Mouse (Mus musculus) frontal cortex, postnatal 14 days (tissue): ENCODE data around the gene Foxp2.

Experiments
- DNase-seq, 2 experiments: peaks; one replicate each; pipeline ENCODE4 v3.0.0; 2022; ENCODE audit warnings: low spot score in 2 of 2

Foxp2 gene

DNA sequence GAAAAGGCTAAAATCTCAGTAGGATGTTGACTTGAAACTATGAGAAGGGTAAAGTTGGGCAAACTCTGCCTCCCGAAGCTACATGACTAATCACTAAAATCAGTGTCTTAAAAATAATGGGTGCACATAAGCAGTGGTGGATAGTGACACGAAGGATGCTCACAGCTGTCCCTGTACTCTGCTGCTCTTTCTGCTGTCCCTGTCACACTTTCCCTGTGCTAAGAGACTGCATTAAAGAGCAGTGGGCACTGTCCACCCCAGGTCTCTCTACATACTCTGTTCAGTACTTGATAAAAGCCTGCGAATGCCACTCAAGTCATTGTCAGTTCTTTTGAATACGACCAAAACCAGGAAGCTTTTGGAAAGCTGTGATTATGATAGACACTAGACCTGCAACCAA, 469.7 kb downstream of the Foxp2 start:
- DNase-seq: no peak

DNA sequence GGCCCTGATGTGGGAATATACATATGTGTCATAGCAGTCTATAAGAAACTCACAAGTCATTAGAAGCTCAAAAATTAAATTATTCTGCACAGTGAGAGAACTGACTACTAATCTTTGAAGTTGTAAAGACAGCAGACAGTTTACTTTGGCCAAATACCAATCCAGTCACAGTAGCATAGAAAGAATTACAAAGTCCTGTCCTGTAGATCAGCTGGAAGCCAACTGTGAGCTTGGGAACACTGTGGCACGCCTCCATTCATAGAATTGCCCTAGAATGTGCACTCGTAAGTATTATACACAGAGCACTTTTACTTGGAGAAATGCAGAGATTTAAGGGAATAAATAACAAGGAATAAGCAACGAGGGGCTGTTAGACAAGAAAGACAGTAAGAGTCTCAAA, 472.5 kb downstream of the Foxp2 start:
- DNase-seq: no peak

GRCm38 (mm10) chr6:15378261-15378660, 477.1 kb downstream of the Foxp2 start:
- no peak for DNase-seq

DNA sequence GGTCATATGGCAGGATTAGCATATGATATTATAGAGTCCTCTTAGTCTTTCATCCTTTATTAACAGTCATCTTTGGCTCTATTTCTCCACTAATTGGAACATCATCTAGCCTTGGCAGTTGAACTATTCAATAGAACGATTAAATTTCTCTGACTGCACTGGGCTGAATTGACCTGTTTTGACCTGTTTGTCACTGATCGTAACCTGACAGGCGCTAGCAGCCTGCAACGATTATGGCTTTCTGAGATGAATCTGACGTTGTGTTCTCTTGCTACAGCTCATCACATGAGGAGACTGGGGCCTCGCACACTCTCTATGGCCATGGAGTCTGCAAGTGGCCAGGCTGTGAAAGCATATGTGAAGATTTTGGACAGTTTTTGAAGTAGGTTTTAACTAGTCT, 495.3 kb downstream of the Foxp2 start:
- no peak for DNase-seq

DNA sequence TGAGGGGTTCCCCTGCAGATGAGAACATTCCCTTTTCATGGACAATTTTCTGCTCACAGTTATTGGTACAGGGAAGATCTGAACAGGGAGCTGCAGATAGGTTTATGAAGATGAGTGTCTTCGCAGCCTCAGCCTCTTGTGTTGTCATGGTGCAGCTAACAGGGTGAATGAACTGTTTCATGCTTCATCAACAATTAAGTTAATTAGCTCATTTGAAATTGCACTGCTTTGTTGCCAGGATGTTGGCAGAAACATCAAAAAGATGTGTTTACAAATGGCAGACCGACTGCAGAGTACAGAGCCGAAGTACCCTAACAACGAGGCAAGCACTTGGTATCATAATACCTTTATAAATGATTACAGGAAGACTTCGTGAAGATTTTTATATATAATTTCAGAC, 496.3 kb downstream of the Foxp2 start:
- no peak for DNase-seq

DNA sequence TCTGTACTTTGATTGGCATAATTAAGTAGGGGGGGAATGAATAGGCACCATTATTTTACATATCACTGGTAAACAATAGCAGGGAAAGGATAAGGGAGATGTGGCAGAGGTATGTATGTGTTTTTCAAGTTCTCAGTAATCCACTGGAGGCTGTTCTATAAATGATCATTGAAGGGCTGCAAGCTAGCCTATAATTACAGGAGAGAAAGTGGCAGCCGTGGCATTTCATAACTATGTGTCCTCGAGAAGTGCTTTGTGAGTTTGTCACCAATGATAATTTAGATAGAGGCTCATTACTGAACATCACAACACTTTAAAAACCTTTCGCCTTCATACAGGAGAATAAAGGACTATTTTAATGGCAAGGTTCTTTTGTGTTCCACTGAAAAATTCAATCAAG, 500.0 kb downstream of the Foxp2 start:
- DNase-seq: no peak

- no peak for DNase-seq
These were observed 500.9 kb downstream of the Foxp2 start for GRCm38 (mm10) chr6:15402026-15402425.

GRCm38 (mm10) chr6:15415099-15415498, 514.0 kb downstream of the Foxp2 start:
- no peak for DNase-seq

GRCm38 (mm10) chr6:15459701-15460100, 558.6 kb downstream of the Foxp2 start:
- no peak for DNase-seq

GRCm38 (mm10) chr6:15463390-15463789, 562.2 kb downstream of the Foxp2 start:
- DNase-seq: no peak

- no peak for DNase-seq
These were observed 564.3 kb downstream of the Foxp2 start for GRCm38 (mm10) chr6:15465471-15465870.

DNA sequence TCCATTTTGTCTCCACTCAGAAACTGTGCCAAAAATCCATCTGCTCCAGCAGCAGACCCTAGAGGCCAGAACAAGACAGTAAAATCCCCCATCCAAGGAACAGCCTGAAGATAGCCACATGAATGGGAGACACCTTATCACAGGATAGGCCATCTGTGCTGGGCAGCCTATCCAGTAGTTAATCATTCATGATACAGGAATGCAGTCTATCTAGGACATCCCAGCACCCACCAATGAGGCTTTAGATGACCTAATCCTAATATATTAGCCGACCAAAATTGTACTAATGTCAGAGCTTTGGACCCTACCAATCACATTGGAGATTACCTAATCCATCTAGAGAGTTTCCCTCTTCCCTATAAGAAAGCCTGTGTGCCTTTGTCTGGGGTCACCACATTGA, 565.5 kb downstream of the Foxp2 start:
- DNase-seq: no peak

- DNase-seq: no peak
These were observed 585.8 kb downstream of the Foxp2 start for GRCm38 (mm10) chr6:15486909-15487308.
